Mouse (Mus musculus): ENCODE results near the gene Esrra.
A peak's percentile ranks its signal among the peaks of the same experiment; 100 is the strongest.
"Not testable (repeated sequence)": the region's sequence is repeated elsewhere in the genome, so short reads cannot be mapped to it uniquely, and the experiment has no call there.

Esrra gene

GRCm38 (mm10) chr19:6904846-6905245 is 16.8 kb downstream of the Esrra start:
- no peak for DNase-seq (ENCODE audit: inconsistent ontology term)

DNA sequence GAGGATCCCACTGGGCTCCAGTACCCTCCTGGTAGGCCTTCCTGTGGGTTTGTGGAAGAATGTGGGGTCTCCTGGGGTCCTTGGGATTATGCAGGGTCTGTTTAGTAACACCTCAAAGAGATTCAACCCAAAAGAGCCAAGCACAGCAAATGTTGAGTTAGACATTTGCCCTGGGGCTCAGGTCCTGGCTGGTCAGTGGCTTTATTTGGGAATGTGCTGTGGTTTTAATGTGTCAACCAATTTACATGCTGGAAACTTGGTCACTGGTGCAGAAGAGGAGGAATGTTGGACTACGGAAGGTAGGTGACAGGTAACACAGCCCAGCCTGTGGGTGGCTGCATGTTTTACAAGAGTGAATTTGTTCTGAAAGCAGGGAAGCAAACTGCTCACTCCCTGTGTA is 18.6 kb downstream of the Esrra start:
- no peak for DNase-seq (ENCODE audit: inconsistent ontology term)

- peak; percentile 31 for DNase-seq (ENCODE audit: inconsistent ontology term)
These were observed 22.0 kb downstream of the Esrra start for GRCm38 (mm10) chr19:6899641-6900040.

DNA sequence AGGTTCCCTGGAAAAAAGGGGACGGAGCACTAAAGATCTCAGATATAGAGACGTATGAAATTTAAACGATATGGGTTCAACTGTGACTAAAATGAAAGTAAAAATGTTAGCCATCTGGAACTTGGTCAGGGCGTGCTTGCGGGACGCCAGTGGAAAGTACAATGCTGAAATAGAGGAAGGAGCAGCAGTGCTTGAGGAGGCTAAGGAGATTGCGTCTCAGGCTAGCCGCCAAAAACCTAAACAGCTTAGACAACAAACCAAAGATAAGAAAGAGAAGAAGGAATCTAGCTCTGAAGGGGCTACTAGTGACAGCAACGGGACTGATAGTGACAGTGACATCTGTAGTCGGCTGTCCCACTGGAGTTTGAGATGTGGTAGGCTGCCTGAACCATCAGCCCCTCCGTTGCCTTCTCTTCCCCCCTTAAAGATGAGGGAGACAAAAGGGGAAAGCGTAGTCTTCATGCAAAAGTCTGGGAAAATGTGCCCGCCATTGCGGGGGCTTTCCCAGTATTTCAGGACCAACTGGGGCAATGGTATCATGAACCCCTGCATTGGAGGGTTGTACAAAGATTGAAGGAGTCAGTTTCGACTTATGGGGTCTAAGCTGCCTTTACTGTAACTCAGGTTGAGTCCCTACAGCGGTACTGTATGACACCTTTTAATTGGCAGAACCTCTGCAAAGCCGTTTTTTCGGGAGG is 25.9 kb downstream of the Esrra start:
- DNase-seq (ENCODE audit: inconsistent ontology term) = not testable (repeated sequence)

GRCm38 (mm10) chr19:6893731-6894451 is 27.7 kb downstream of the Esrra start:
- no peak for DNase-seq (ENCODE audit: inconsistent ontology term)

DNA sequence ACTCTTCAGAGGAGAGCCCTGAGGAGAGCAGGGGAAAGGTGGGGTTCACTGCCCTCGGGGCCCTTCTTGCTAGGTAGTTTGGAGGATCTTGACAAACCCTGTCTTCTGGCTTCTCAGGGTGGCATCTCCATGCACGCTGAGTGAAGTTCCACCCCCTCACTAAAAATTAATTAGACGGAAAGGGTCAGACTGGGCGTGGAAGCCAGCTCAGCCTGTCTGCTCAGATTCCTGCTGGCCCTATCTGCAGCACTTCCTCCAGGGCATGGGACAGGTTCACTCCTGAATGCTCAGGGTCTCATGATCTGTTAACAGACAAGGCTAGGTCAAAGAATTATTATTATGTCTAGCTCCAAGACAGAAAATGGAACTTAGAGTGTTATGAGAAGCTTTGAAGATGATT is 29.1 kb downstream of the Esrra start:
- DNase-seq (ENCODE audit: inconsistent ontology term) = no peak

DNA sequence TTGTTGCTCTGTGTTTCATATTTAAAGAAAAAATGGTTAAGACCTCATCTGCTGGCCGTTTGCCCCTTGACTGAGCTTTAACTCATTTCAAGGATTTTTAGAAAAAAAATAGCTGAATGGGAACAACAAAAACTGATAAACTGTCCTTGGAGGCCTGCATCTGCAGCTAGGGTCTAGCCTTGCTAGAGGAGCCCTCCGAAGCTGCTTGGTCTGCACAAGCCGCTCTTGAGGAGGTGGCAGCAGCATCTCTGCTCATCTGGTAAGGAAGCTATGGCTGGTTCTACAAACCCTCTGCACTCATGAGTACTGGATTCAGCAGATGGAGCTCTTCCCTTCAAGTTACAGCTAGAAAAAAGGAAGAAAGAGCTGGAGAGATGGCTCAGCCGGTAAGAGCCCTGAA is 43.6 kb downstream of the Esrra start:
- DNase-seq (ENCODE audit: inconsistent ontology term) = no peak

- peak; percentile 67 for DNase-seq (ENCODE audit: inconsistent ontology term)
These were observed 44.8 kb downstream of the Esrra start for GRCm38 (mm10) chr19:6876799-6877198.

DNA sequence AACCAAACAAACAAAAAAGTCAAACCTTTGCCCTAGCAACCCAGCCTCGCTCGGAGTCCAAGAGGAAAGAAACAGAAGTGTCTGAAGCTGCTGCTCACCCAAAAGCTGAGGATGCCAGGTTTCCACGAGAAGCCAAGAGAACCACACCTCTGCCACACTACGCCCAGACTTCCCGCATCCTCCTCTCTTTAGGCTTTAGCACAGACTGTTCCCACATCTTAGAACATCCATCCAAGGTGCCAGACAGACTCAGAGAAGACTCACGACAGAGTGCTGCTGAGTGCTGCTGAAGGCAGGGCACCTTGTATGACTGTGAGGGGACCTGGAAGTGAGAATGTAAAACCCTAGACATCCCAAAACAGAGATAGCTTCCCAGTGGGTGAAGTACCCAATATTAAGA is 45.8 kb downstream of the Esrra start:
- DNase-seq (ENCODE audit: inconsistent ontology term) = no peak

DNA sequence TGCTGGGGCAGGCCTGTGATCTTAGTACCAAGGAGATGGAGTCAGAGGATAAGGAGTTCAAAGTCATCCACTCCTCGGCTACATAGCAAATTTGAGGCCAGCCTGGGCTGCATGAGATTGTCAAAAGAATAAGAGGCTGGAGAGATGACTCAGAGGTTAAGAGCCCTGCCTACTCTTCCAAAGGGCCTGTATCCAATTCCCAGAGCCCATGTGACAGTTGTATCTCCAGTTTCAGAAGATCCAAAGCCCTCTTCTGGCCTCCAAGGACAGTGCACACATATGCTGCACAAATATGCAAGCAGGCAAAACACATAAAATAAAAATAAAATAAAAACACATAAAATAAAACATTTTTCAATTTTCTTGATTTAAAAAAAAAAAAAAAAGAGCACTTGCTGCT is 47.4 kb downstream of the Esrra start:
- no peak for DNase-seq (ENCODE audit: inconsistent ontology term)

- DNase-seq (ENCODE audit: inconsistent ontology term) = no peak
These were observed 48.9 kb downstream of the Esrra start for GRCm38 (mm10) chr19:6872701-6873100.

DNA sequence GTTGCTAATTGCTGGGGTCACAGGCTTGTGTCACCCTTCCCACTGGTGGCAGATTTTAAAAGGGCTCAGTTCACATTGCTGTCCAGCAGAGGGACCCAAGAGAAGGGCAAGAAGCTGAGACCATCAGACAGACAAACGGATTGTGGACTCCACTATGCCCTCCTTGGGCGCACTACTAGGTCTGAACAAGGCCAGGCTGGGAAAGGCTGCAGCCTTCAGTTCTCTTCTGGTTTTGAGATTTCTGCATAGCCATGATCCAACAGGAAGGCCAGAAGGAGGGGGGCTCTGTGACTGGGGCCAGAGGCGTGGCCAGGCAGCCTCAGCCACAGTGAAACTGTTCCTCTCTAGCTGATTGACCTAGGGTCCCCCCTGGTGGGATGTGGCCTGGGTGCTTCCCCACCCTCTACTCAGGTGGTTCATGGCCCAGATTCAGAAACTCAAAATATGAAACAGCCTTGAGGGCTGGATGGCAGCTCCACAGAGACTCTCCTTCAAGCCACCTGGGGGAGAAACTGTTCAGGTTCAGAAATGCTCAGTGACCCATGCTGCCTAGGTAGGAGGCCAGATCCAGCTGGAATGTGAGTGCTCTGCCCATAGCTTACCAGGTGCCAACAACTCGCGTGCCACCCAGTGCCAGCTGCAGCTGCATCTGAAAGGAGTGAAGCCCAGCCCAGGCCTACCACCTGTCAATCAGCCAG is 49.9 kb downstream of the Esrra start:
- peak; percentile 33 for DNase-seq (ENCODE audit: inconsistent ontology term)

- peak; percentile 61 for DNase-seq (ENCODE audit: inconsistent ontology term)
These were observed 52.3 kb downstream of the Esrra start for GRCm38 (mm10) chr19:6869355-6869754.

GRCm38 (mm10) chr19:6861451-6861850 is 60.2 kb downstream of the Esrra start:
- DNase-seq (ENCODE audit: inconsistent ontology term) = no peak
